Mouse (Mus musculus) frontal cortex, postnatal 36 days (tissue): ENCODE data around the gene Vmn1r4.
A peak's percentile ranks its signal among the peaks of the same experiment; 100 is the strongest.

ENCODE experiments used
- DNase-seq, 2 experiments: peaks; one replicate each; pipeline ENCODE4 v3.0.0; 2022; ENCODE audit warnings: low spot score in 2 of 2

Gene Vmn1r4

DNA sequence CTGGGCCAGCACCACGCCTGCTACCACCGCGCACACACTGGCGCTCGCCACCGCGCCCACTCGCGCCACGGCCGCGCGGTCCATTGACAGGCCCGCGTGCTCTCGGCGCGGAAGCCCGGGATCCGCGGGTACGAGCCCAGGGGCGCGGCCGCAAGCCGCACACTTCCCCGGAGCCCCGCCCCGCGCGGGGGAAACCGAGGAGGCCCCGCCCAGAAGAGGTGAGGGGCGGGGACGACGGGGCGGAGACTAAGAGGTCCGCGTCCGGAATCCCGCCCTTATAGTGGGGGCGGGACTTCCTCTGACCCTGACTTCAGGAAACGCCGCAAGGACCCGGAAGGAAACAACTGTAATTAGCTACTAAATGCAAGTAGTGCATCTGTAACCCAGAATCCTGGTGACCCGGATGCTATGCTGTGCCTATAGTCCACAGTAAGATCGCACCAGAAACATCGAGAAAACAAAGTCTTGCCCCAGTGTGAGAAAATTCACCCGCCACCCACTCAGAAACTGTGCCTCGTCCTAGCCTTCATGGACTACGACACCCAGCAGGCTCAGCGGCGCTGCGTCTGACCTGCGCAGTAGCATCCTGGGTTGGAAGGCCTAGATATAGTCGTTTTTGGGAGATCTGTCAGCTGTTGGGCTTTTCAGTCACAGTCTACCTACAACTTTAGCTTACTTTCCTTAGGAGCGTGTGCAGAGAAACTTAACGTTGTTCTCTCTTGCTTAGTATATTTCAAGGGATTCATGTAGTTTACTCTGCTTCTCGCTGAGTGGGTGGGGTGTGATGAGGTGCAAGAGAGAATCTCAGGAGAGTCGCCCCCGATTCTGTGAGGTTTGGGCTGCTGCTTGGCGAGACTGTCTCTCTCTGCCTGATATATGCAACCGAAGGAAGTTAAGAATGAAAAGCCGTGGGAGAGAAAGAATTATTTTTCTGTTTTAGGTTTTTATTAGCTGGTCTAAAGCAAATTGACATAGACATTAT is at the start of gene Vmn1r4, which contains the start of gene Nt5c3:
Gene Vmn1r4 (plus strand): TSS at position 290 of the 982 bp plus-strand sequence.
Gene Nt5c3 (minus strand): TSS at position 207 of the 982 bp plus-strand sequence.
- DNase-seq: peak; percentile 91 to 97

DNA sequence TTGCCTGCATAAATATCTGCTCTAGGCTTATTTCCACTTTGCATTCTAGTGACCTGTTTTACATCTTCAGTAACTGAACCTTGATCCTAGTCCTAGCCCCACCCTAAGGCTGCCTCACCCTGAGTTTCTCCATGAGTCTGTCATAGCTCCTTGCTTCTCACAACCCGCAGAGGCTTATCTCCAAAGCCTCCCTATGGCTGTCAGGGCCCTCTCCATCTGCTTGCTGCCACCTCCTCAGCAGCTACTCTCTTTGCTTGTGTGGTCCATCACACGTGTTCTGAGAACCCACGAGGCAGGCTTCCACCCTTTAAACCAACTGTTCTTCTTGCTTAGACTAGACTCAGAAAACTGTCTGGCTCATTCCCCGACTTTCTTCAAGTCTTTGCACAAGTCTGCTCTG is 46.9 kb upstream of the Vmn1r4 start:
- DNase-seq: peak; percentile 35 to 61

- DNase-seq: no peak
These were observed 45.8 kb upstream of the Vmn1r4 start for GRCm38 (mm10) chr6:56877985-56878384.

GRCm38 (mm10) chr6:56879352-56879955 is 44.4 kb upstream of the Vmn1r4 start:
- DNase-seq: no peak

DNA sequence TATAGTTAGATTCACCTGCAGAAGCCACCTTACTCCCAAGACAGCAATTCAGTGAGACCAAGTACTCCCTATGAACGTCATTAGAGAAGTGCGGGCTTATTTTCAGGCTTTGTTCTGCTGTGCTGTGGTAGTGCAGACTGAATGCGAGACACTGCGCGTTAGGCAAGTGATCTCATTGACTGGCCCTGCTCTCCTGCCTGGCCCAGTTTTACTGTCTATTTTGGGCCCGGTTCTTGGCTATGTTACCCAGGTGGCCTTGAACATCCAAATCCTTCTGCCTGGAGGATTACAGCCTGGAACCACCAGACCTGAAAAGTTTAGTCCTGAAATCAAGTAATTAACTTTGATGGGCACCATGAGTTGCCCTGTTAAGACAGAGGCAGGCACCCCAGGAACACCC is 35.3 kb upstream of the Vmn1r4 start:
- no peak for DNase-seq

DNA sequence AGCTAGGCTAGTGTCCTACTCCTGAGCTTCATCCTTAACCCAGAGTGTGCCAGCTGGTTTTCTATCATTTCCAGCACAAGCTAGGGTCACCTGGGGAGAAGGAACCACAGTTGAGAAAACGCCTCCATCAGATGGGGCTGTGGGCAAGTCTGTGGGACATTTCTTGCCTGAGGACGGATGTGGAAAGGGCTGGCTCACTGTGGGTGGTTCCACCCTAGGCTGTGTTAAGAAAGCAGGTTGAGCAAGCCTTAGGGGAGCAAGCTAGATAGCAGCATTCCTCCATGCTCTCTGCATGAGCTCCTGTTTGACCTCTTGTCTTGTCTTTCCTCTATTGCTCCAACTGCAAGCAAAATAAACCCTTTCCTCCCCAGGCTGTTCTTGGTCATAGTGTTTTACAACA is 33.1 kb upstream of the Vmn1r4 start:
- DNase-seq: no peak

GRCm38 (mm10) chr6:56899601-56900000 is 24.2 kb upstream of the Vmn1r4 start:
- no peak for DNase-seq

DNA sequence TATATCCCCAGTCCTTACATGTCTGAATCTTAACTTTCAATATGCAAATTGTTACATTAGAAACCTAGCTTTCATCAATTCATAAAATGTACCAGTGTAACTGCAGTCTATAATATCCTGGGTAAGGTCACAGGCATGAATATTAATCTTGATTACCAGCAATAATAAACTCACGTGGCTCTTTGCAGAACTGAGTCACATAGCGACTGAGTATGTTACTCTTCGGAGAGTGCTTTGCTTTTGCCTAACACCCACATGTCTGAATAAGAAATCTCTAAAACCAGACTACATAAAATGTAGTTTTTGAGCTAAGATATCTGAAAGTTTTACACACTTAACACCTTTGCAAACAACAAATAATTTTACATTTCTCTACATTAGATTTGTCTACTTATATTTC is 22.5 kb upstream of the Vmn1r4 start:
- DNase-seq: no peak

GRCm38 (mm10) chr6:56901824-56902386 is 21.9 kb upstream of the Vmn1r4 start:
- DNase-seq: peak; percentile 45 to 61

DNA sequence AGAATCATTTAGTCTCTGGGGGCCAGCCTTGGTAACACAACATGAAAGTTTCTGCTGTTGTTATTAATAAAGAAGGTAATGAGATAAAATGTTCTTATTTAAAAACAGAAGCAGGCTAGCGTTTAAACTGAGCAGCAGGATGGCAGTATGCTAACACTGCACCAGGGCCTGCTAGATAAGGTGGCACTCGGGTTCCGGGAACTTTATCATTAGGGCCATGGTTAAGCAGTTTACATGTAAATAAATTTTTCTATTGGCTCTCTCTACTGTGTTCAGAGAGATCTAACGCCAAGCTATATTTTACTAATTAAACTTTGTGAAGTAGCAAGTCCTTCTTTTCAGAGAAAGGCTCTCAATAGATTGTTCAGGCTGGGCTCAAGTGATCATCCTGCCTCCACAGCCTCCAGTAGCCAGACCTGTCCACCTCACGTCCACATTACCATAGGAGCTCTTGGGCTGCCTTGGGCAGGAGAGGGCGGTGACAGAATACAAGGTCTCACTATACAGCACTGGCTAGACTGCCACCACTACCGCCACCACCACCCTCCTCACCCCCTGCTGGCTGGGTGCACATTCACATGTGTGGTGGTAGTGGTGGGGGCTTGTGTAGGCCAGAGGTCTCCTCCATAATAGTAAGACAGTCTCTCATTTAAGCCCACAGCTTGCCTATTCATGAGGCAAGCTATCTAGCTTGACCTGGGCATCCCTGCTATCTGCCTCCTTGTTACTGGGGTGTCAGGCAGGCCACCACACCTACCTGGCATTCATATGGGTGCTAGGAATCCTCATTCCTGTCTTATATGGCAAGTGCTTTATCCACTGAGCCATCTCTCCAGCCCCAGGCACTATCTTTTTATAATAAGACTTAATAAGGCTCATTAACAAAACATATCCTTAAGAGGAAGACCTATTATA is 21.0 kb upstream of the Vmn1r4 start:
- DNase-seq: no peak

DNA sequence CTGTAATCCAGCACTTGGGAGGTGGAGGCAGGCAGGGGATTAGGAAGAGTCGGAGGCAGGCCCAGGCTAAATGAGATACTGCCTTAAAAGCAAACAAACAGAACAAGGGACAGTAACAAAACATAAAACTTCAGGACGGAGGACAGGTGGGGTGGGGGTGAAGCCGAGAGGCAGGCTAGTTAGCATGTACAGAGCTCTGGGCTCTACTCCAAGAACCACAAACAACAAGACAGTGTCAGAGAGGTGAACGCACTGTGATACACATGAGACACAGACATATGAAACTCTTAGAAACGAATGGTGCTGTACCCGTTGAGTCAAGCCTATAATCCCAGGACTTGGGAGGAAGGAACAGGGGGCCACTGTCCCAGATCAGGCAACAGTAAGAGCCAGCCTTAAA is 20.0 kb upstream of the Vmn1r4 start:
- no peak for DNase-seq

DNA sequence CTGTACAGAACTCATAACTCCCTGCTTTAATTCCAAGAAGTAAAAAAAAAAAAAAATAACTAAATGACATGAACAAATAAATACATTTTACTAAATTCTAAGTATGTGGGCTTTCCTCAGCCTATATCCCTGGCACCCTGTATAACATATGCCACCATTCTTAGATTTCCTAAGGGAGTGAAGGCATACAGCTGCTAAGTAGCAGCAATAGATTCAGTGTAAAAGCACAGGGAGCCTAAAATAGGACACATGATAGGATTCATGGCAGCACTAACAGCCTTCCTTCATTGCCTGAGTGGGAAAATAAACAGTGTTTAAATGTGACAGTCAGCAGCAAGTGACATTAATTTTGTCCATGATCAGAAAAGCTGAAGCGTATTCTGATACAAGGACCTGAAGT is 19.5 kb upstream of the Vmn1r4 start:
- no peak for DNase-seq

DNA sequence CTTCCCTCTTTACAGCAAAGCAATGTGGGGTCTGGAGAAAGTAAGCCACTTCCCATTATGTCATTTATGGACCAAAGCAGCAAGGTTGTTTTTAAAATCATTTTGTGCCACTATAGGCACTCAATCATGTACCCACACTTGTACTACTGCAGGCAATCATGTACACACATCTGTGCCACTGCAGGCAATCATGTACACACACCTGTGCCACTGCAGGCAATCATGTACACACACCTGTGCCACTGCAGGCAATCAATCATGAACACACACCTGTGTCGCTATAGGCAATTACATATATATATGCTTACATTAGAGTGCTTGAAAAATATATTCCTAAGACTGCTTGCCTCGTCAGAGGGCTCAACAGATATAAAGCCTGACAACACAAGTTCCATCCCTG is 18.8 kb upstream of the Vmn1r4 start:
- no peak for DNase-seq

GRCm38 (mm10) chr6:56905486-56905885 is 18.3 kb upstream of the Vmn1r4 start:
- DNase-seq: no peak

- no peak for DNase-seq
These were observed 17.5 kb upstream of the Vmn1r4 start for GRCm38 (mm10) chr6:56906121-56906846.

GRCm38 (mm10) chr6:56907973-56908372 is 15.8 kb upstream of the Vmn1r4 start:
- no peak for DNase-seq

GRCm38 (mm10) chr6:56908397-56908796 is 15.4 kb upstream of the Vmn1r4 start:
- no peak for DNase-seq

- DNase-seq: peak; percentile 54 to 79
These were observed 14.9 kb upstream of the Vmn1r4 start for GRCm38 (mm10) chr6:56908912-56909311.

DNA sequence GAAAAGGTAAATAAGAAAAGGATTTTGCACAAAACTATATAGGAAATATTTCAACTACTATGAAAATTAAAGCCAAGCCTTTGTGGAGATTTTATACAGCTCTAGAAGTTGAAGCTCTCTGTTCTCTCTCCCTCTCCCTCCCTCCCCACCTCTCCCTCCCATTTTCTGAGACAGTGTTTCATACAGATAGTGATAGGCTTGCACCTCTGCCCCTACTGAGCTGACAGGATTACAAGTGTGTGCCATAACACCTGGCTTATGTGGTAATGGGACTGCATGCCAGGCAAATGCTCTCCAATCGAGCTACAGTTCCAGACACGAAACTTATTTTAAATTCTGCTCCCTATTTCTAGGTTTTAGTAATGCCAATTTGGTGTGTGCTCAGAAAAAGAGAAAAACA is 12.9 kb upstream of the Vmn1r4 start:
- no peak for DNase-seq

DNA sequence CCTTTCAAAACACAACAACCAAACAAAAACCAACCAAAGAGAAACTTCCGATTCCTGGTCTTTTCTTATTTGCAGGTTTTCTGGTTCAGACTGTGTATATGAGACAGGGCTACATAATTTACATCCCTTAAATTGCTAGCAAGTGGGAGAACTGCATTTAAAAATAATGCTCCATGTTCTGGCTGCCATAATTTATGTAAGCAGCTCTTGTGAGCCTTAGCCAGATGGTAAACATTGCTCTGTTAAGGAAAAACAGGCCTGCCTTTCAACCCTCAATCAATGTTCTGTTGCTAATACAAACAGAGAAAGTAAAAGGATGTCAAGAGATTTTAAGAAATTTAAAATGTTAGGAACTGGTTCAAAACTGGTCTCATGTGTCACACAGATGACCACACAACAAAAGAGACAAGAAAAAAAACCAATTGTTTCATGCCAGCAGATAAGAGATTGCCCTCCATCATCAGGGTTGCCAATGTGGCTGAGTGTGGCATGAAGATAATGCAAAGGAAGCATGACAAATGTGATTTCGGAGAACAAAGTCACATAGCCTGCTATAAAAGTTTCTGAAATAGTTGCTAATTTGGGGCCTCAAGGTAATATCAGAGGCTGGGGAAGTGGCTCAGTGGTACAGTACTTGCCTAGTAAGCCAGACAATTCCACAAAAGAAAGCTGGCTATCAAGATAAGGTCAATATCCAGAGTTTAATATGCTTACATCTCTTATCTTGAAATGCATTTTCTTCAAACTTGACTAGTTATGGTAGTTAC is 10.5 kb upstream of the Vmn1r4 start:
- no peak for DNase-seq
